25 mouse cellular contexts compared by ENCODE assay signal in genomic region chr2:26089005-26089404, GRCm38 (mm10). TPM values are rescaled to one million over a fixed set of nuclear protein-coding genes. Genes with fewer than 3 reads are reported as not detected.
A peak's percentile ranks its signal among the peaks of the same experiment; 100 is the strongest.
DNase-seq lines count a peak whose midpoint lies in the region; ATAC-seq lines count a peak whose summit lies in the region.
"Had no signal": no experiment of that assay in that cellular context is flagged by ENCODE, and none has a peak within 500 bp of the region (broad histone marks: within the 10 kb centered on the region; RNA-seq: fewer than 3 reads in every experiment).

No protein-coding gene starts in this region.

- H3K9ac ChIP-seq in hindbrain, embryonic 13.5 days = no peak overlapping the region
- no peak overlapping the region for H3K9ac ChIP-seq in hindbrain, embryonic 16.5 days (ENCODE audit: low read depth, low read length)
- no peak overlapping the region for H3K9ac ChIP-seq in neural tube, embryonic 12.5 days
- H3K9ac ChIP-seq: embryonic facial prominence, embryonic 13.5 days; forebrain, embryonic 12.5 days; kidney, embryonic 15.5 days; limb, embryonic 15.5 days; lung, embryonic 15.5 days; midbrain, embryonic 12.5 days had no signal

- H3K27ac ChIP-seq in hindbrain, embryonic 13.5 days = no peak overlapping the region
- H3K27ac ChIP-seq in hindbrain, embryonic 16.5 days (ENCODE audit: low read depth, low read length) = no peak overlapping the region
- H3K27ac ChIP-seq in neural tube, embryonic 12.5 days = no peak overlapping the region
- H3K27ac ChIP-seq: embryonic facial prominence, embryonic 13.5 days; forebrain, embryonic 12.5 days; kidney, embryonic 15.5 days; limb, embryonic 15.5 days; lung, embryonic 15.5 days; midbrain, embryonic 12.5 days had no signal

- H3K4me1 ChIP-seq in hindbrain, embryonic 13.5 days (replicated peaks) = peaks cover 59% of the 10 kb centered on the region
- H3K4me1 ChIP-seq in hindbrain, embryonic 16.5 days (ENCODE audit: control insufficient read depth, insufficient read depth, low read depth, low read length) = peaks cover 15% of the 10 kb centered on the region
- peaks cover 42% of the 10 kb centered on the region for H3K4me1 ChIP-seq in neural tube, embryonic 12.5 days

- DNase-seq in neural tube, embryonic 10.5 days (ENCODE audit: extremely low spot score, low spot score) = no peak
- DNase-seq in embryo, embryonic 10.5 days (ENCODE audit: low spot score) = no peak
- no peak for DNase-seq in adrenal gland, adult (ENCODE audit: inconsistent age in 2 of 2, low spot score in 1 of 2)
- no peak for DNase-seq in ovary, adult 18-20 months (ENCODE audit: low spot score)
- DNase-seq: adrenal gland, postnatal 36 days; cerebellum, postnatal 14 days; embryo, embryonic 11 days; kidney, adult 11 months; kidney, postnatal 36 days; left cerebral cortex, postnatal 4 days; lung, postnatal 36 days; retina, postnatal 1 day; right cerebral cortex, postnatal 25 days; thymus, postnatal 25 days had no signal

- peaks cover 9% of the 10 kb centered on the region; the same call in 1 of the 2 replicates for H3K27me3 ChIP-seq in hindbrain, embryonic 13.5 days
- H3K27me3 ChIP-seq in hindbrain, embryonic 16.5 days (replicated peaks; ENCODE audit: control insufficient read depth, insufficient read depth, low read length) = no peaks in the 10 kb centered on the region
- peaks cover 21% of the 10 kb centered on the region; the same call in 1 of the 2 replicates for H3K27me3 ChIP-seq in neural tube, embryonic 12.5 days (replicated peaks)

- H3K4me3 ChIP-seq in hindbrain, embryonic 13.5 days = no peak overlapping the region
- H3K4me3 ChIP-seq in hindbrain, embryonic 16.5 days (ENCODE audit: low read length) = no peak overlapping the region
- H3K4me3 ChIP-seq in neural tube, embryonic 12.5 days = no peak overlapping the region
- H3K4me3 ChIP-seq: embryonic facial prominence, embryonic 13.5 days; erythroblast, embryonic 14.5 days; forebrain, embryonic 12.5 days; kidney, embryonic 15.5 days; limb, embryonic 15.5 days; lung, embryonic 15.5 days; midbrain, embryonic 12.5 days had no signal

- WGBS in hindbrain, embryonic 13.5 days = 88% methylated on average over 2 of the region's 2 CpGs
- WGBS in hindbrain, embryonic 16.5 days = 71% methylated on average over 2 of the region's 2 CpGs
- WGBS in neural tube, embryonic 12.5 days = 89% methylated on average over 2 of the region's 2 CpGs

- H3K4me2 ChIP-seq in hindbrain, embryonic 13.5 days = peak overlapping the region; percentile 21; the same call in 1 of the 2 replicates
- H3K4me2 ChIP-seq in hindbrain, embryonic 16.5 days (ENCODE audit: low read length) = no peak overlapping the region
- peak overlapping the region; percentile 97; the same call in 1 of the 2 replicates for H3K4me2 ChIP-seq in neural tube, embryonic 12.5 days (replicated peaks)
- H3K4me2 ChIP-seq: embryonic facial prominence, embryonic 13.5 days; forebrain, embryonic 12.5 days; kidney, embryonic 15.5 days; limb, embryonic 15.5 days; lung, embryonic 15.5 days; midbrain, embryonic 12.5 days had no signal

- peaks cover 3% of the 10 kb centered on the region; the same call in 1 of the 2 replicates for H3K36me3 ChIP-seq in hindbrain, embryonic 13.5 days
- no peaks in the 10 kb centered on the region for H3K36me3 ChIP-seq in hindbrain, embryonic 16.5 days (ENCODE audit: control insufficient read depth, insufficient read depth, low read length)
- peaks cover 8% of the 10 kb centered on the region for H3K36me3 ChIP-seq in neural tube, embryonic 12.5 days
- H3K36me3 ChIP-seq: kidney, embryonic 15.5 days; midbrain, embryonic 12.5 days had no signal

- no peaks in the 10 kb centered on the region for H3K9me3 ChIP-seq in hindbrain, embryonic 13.5 days
- H3K9me3 ChIP-seq in hindbrain, embryonic 16.5 days (ENCODE audit: control insufficient read depth, low read length) = no peaks in the 10 kb centered on the region
- H3K9me3 ChIP-seq in neural tube, embryonic 12.5 days = no peaks in the 10 kb centered on the region
- H3K9me3 ChIP-seq: embryonic facial prominence, embryonic 13.5 days; forebrain, embryonic 12.5 days; kidney, embryonic 15.5 days; limb, embryonic 15.5 days; lung, embryonic 15.5 days; midbrain, embryonic 12.5 days had no signal

- no peak for ATAC-seq in hindbrain, embryonic 13.5 days (ENCODE audit: low FRiP score)
- no peak for ATAC-seq in hindbrain, embryonic 16.5 days
- ATAC-seq in neural tube, embryonic 12.5 days (ENCODE audit: low FRiP score, low read depth) = no peak
- ATAC-seq in megakaryocyte progenitor cell, adult 5-6 weeks (replicated peaks; ENCODE audit: poor library complexity) = peak; percentile 41

RNA-seq across cellular contexts. Expression of gene Nacc2, which starts 34.0 kb away (rescaled TPM):
- 12.4 and 14.2 TPM in 2 replicates for polyA plus RNA-seq in hindbrain, embryonic 13.5 days (2015; fragmentation: Nextera tagmentation; extraction: Ambion mirVana)
- 24.5 and 25.8 TPM in 2 replicates for polyA plus RNA-seq in hindbrain, embryonic 16.5 days (2015; fragmentation: Nextera tagmentation; extraction: Ambion mirVana)
- 15.0 and 15.2 TPM in 2 replicates for polyA plus RNA-seq in neural tube, embryonic 12.5 days (2016; fragmentation: Nextera tagmentation; extraction: Ambion mirVana)
- 1.1 and 1.2 TPM in 2 replicates for total RNA-seq in megakaryocyte progenitor cell, adult 5-6 weeks (2015)
- 0.67 and 1.2 TPM in 2 replicates for total RNA-seq in megakaryocyte progenitor cell, adult 5-6 weeks (2017)
